Mouse (Mus musculus) liver, embryonic 12.5 days (tissue): ENCODE measurements at regions not wholly inside any gene's neighbourhood (a gene's known extent, or its start where the extent isn't known, plus 50 kb on each side); places are given as distances from the start of the nearest gene placed in this dataset.
"Not testable (repeated sequence)": the region's sequence is repeated elsewhere in the genome, so short reads cannot be mapped to it uniquely, and the experiment has no call there.

Experiments used
- ATAC-seq: fragments of 200-750 bp; cut with Nextera tagmentation; 2 replicates; pipeline ENCODE4 v1.8.0; 2017; ENCODE audit warnings: moderate number of reproducible peaks, mild to moderate bottlenecking, moderate library complexity
- H3K27ac ChIP-seq: fragments of 300-500 bp; sonication (generic); 2 replicates; pipeline ENCODE4 v1.5.1; 2016; ENCODE audit warnings: mild to moderate bottlenecking
- H3K27me3 ChIP-seq: fragments of 300-500 bp; sonication (generic); replicated peaks from 2 replicates; pipeline ENCODE4 v1.6.1; 2016; ENCODE audit warnings: mild to moderate bottlenecking, moderate library complexity
- H3K36me3 ChIP-seq: fragments of 300-500 bp; sonication (generic); 2 replicates; pipeline ENCODE4 v1.6.1; 2016; ENCODE audit warnings: mild to moderate bottlenecking, moderate library complexity
- H3K4me1 ChIP-seq: fragments of 300-500 bp; sonication (generic); 2 replicates; pipeline ENCODE4 v1.6.1; 2016
- H3K4me2 ChIP-seq: fragments of 300-500 bp; sonication (generic); 2 replicates; pipeline ENCODE4 v1.6.1; 2016; ENCODE audit warnings: mild to moderate bottlenecking, moderate library complexity
- H3K4me3 ChIP-seq: fragments of 300-500 bp; sonication (generic); 2 replicates; pipeline ENCODE4 v1.5.1; 2016; ENCODE audit warnings: mild to moderate bottlenecking, moderate library complexity
- H3K9ac ChIP-seq: fragments of 300-500 bp; sonication (generic); 2 replicates; pipeline ENCODE4 v1.6.1; 2016; ENCODE audit warnings: mild to moderate bottlenecking, moderate library complexity
- H3K9me3 ChIP-seq: fragments of 300-500 bp; sonication (generic); replicated peaks from 2 replicates; pipeline ENCODE4 v1.6.1; 2016; ENCODE audit warnings: mild to moderate bottlenecking, moderate library complexity
- WGBS: fragments of 180-500 bp; shearing (Covaris S2); methylation state at CpG from one replicate; pipeline ENCODE4 v1.1.7; 2016; ENCODE audit not compliant: insufficient replicate concordance; 5-methylcytosine and 5-hydroxymethylcytosine counted together

- WGBS: 63% methylated on average over 18 of the region's 18 CpGs
- H3K27me3 ChIP-seq: no peaks in the 10 kb centered on the region
- H3K4me2 ChIP-seq: no peak overlapping the region
- no peak overlapping the region for H3K4me3 ChIP-seq
- ATAC-seq: no peak
- H3K9me3 ChIP-seq: no peaks in the 10 kb centered on the region
- H3K27ac ChIP-seq: no peak overlapping the region
- no peaks in the 10 kb centered on the region for H3K36me3 ChIP-seq
- no peak overlapping the region for H3K9ac ChIP-seq
- no peaks in the 10 kb centered on the region for H3K4me1 ChIP-seq
Observed at GRCm38 (mm10) chr10:99353541-99354292, 90.7 kb downstream of the Dusp6 start.

- 68% methylated on average over 2 of the region's 2 CpGs for WGBS
- Histone ChIP-seq H3K4me1 (no peaks in the 10 kb centered on the region), H3K4me2 (no peak overlapping the region)
Observed at GRCm38 (mm10) chr10:99354352-99354751, 91.3 kb downstream of the Dusp6 start.

GRCm38 (mm10) chr10:99355303-99355702, 92.3 kb downstream of the Dusp6 start:
- no peaks in the 10 kb centered on the region for H3K36me3 ChIP-seq
- WGBS: 78% methylated on average over 4 of the region's 4 CpGs
- H3K27me3 ChIP-seq: no peaks in the 10 kb centered on the region
- H3K9ac ChIP-seq: no peak overlapping the region
- no peak for ATAC-seq
- no peak overlapping the region for H3K4me2 ChIP-seq
- H3K9me3 ChIP-seq: no peaks in the 10 kb centered on the region
- no peak overlapping the region for H3K27ac ChIP-seq
- H3K4me3 ChIP-seq: no peak overlapping the region
- no peaks in the 10 kb centered on the region for H3K4me1 ChIP-seq

More at GRCm38 (mm10) chr10:99354352-99354751, 91.3 kb downstream of the Dusp6 start:
- H3K9me3 ChIP-seq: no peaks in the 10 kb centered on the region
- H3K36me3 ChIP-seq: no peaks in the 10 kb centered on the region
- H3K27ac ChIP-seq: no peak overlapping the region
- no peaks in the 10 kb centered on the region for H3K27me3 ChIP-seq
- no peak overlapping the region for H3K4me3 ChIP-seq
- ATAC-seq: no peak
- H3K9ac ChIP-seq: no peak overlapping the region

- 74% methylated on average over 5 of the region's 5 CpGs for WGBS
- no peaks in the 10 kb centered on the region for H3K9me3 ChIP-seq
- no peak overlapping the region for H3K27ac ChIP-seq
- H3K4me3 ChIP-seq: no peak overlapping the region
- H3K27me3 ChIP-seq: no peaks in the 10 kb centered on the region
- no peaks in the 10 kb centered on the region for H3K4me1 ChIP-seq
- no peak overlapping the region for H3K4me2 ChIP-seq
- no peak for ATAC-seq
- no peaks in the 10 kb centered on the region for H3K36me3 ChIP-seq
- H3K9ac ChIP-seq: no peak overlapping the region
Observed at GRCm38 (mm10) chr10:99356221-99356620, 93.2 kb downstream of the Dusp6 start.

GRCm38 (mm10) chr10:99356883-99357282, 93.9 kb downstream of the Dusp6 start:
- no peaks in the 10 kb centered on the region for H3K36me3 ChIP-seq
- H3K4me3 ChIP-seq: no peak overlapping the region
- H3K9ac ChIP-seq: no peak overlapping the region
- H3K27ac ChIP-seq: no peak overlapping the region
- WGBS: 64% methylated on average over 3 of the region's 3 CpGs
- H3K4me1 ChIP-seq: no peaks in the 10 kb centered on the region
- no peaks in the 10 kb centered on the region for H3K27me3 ChIP-seq
- no peaks in the 10 kb centered on the region for H3K9me3 ChIP-seq
- H3K4me2 ChIP-seq: no peak overlapping the region
- no peak for ATAC-seq

GRCm38 (mm10) chr10:99357347-99357746, 94.3 kb downstream of the Dusp6 start:
- WGBS: 62% methylated on average over 4 of the region's 4 CpGs
- no peak for ATAC-seq

GRCm38 (mm10) chr10:99358256-99358655, 95.2 kb downstream of the Dusp6 start:
- ATAC-seq: no peak
- WGBS: 61% methylated on average over 1 of the region's 1 CpGs

More at GRCm38 (mm10) chr10:99357347-99357746, 94.3 kb downstream of the Dusp6 start:
- Histone ChIP-seq H3K36me3 (no peaks in the 10 kb centered on the region), H3K27ac (no peak overlapping the region), H3K4me1 (no peaks in the 10 kb centered on the region), H3K27me3 (no peaks in the 10 kb centered on the region), H3K9ac (no peak overlapping the region), H3K9me3 (no peaks in the 10 kb centered on the region), H3K4me2 (no peak overlapping the region), H3K4me3 (no peak overlapping the region)

GRCm38 (mm10) chr10:99359439-99359866, 96.4 kb downstream of the Dusp6 start:
- no peak overlapping the region for H3K9ac ChIP-seq
- H3K4me3 ChIP-seq: no peak overlapping the region
- H3K27me3 ChIP-seq: no peaks in the 10 kb centered on the region
- no peaks in the 10 kb centered on the region for H3K9me3 ChIP-seq
- 48% methylated on average over 2 of the region's 2 CpGs for WGBS
- H3K4me1 ChIP-seq: no peaks in the 10 kb centered on the region
- ATAC-seq: no peak
- no peak overlapping the region for H3K27ac ChIP-seq
- H3K36me3 ChIP-seq: no peaks in the 10 kb centered on the region
- H3K4me2 ChIP-seq: no peak overlapping the region

More at GRCm38 (mm10) chr10:99358256-99358655, 95.2 kb downstream of the Dusp6 start:
- H3K9me3 ChIP-seq: no peaks in the 10 kb centered on the region
- no peak overlapping the region for H3K4me2 ChIP-seq
- no peak overlapping the region for H3K9ac ChIP-seq
- H3K27me3 ChIP-seq: no peaks in the 10 kb centered on the region
- H3K4me3 ChIP-seq: no peak overlapping the region
- H3K36me3 ChIP-seq: no peaks in the 10 kb centered on the region
- H3K4me1 ChIP-seq: no peaks in the 10 kb centered on the region
- no peak overlapping the region for H3K27ac ChIP-seq

- H3K9ac ChIP-seq, H3K27me3 ChIP-seq, H3K4me3 ChIP-seq: not testable (repeated sequence)
Observed at GRCm38 (mm10) chr10:99360601-99361000, 97.6 kb downstream of the Dusp6 start.

GRCm38 (mm10) chr10:99366162-99366561, 103.1 kb downstream of the Dusp6 start:
- Histone ChIP-seq H3K36me3 (no peaks in the 10 kb centered on the region), H3K27me3 (no peaks in the 10 kb centered on the region), H3K4me3 (no peak overlapping the region), H3K27ac (no peak overlapping the region), H3K4me1 (no peaks in the 10 kb centered on the region), H3K9ac (no peak overlapping the region), H3K4me2 (no peak overlapping the region), H3K9me3 (no peaks in the 10 kb centered on the region)
- no peak for ATAC-seq
- 70% methylated on average over 7 of the region's 7 CpGs for WGBS

More at GRCm38 (mm10) chr10:99360601-99361000, 97.6 kb downstream of the Dusp6 start:
- not testable (repeated sequence) for ATAC-seq, H3K4me1 ChIP-seq, H3K9me3 ChIP-seq, H3K27ac ChIP-seq, H3K4me2 ChIP-seq, H3K36me3 ChIP-seq
- 43% methylated on average over 10 of the region's 10 CpGs for WGBS

- WGBS: 36% methylated on average over 6 of the region's 6 CpGs
- ATAC-seq: no peak
- Histone ChIP-seq H3K4me3 (no peak overlapping the region), H3K9ac (no peak overlapping the region), H3K9me3 (no peaks in the 10 kb centered on the region), H3K4me2 (no peak overlapping the region), H3K27ac (no peak overlapping the region), H3K36me3 (no peaks in the 10 kb centered on the region), H3K4me1 (no peaks in the 10 kb centered on the region), H3K27me3 (no peaks in the 10 kb centered on the region)
Observed at GRCm38 (mm10) chr10:99367757-99368156, 104.7 kb downstream of the Dusp6 start.

- H3K27ac ChIP-seq: no peak overlapping the region
Observed at GRCm38 (mm10) chr10:99375101-99375500, 112.1 kb downstream of the Dusp6 start.

GRCm38 (mm10) chr10:99376430-99376829, 113.4 kb downstream of the Dusp6 start:
- Histone ChIP-seq H3K9me3 (no peaks in the 10 kb centered on the region), H3K27me3 (no peaks in the 10 kb centered on the region), H3K27ac (no peak overlapping the region), H3K36me3 (no peaks in the 10 kb centered on the region), H3K4me1 (no peaks in the 10 kb centered on the region), H3K4me3 (no peak overlapping the region), H3K9ac (no peak overlapping the region), H3K4me2 (no peak overlapping the region)
- 79% methylated on average over 8 of the region's 8 CpGs for WGBS
- ATAC-seq: no peak

More at GRCm38 (mm10) chr10:99375101-99375500, 112.1 kb downstream of the Dusp6 start:
- Histone ChIP-seq H3K4me3 (no peak overlapping the region), H3K4me1 (no peaks in the 10 kb centered on the region), H3K9ac (no peak overlapping the region), H3K27me3 (no peaks in the 10 kb centered on the region), H3K36me3 (no peaks in the 10 kb centered on the region), H3K9me3 (no peaks in the 10 kb centered on the region), H3K4me2 (no peak overlapping the region)
- 49% methylated on average over 5 of the region's 5 CpGs for WGBS
- ATAC-seq: no peak
